Mouse (Mus musculus) lung, embryonic 14.5 days (tissue): ENCODE results near the gene Bmyc. TPM values are rescaled to one million over a fixed set of nuclear protein-coding genes. Genes with fewer than 3 reads are reported as not detected.
A peak's percentile ranks its signal among the peaks of the same experiment; 100 is the strongest.
"Not testable (repeated sequence)": the region's sequence is repeated elsewhere in the genome, so short reads cannot be mapped to it uniquely, and the experiment has no call there.

Source experiments
- ATAC-seq: fragments of 200-750 bp; cut with Nextera tagmentation; 2 replicates; pipeline ENCODE4 v1.8.0; 2017; ENCODE audit warnings: mild to moderate bottlenecking, moderate TSS enrichment, moderate library complexity; ENCODE audit not compliant: insufficient read depth
- DNase-seq: peaks from one replicate; pipeline ENCODE4 v3.0.0-alpha.2; 2015
- H3K27ac ChIP-seq: fragments of 300-500 bp; sonication (generic); 2 replicates; pipeline ENCODE4 v1.5.1; 2014; ENCODE audit warnings: low read depth, mild to moderate bottlenecking, moderate library complexity
- H3K27me3 ChIP-seq: fragments of 300-500 bp; sonication (generic); 2 replicates; pipeline ENCODE4 v1.6.1; 2014; ENCODE audit warnings: low read length, control low read depth; ENCODE audit not compliant: insufficient read depth
- H3K36me3 ChIP-seq: fragments of 300-500 bp; sonication (generic); 2 replicates; pipeline ENCODE4 v1.6.1; 2014; ENCODE audit warnings: control low read depth; ENCODE audit not compliant: insufficient read depth
- H3K4me1 ChIP-seq: fragments of 300-500 bp; sonication (generic); 2 replicates; pipeline ENCODE4 v1.6.1; 2014; ENCODE audit warnings: antibody characterized with exemption, control low read depth; ENCODE audit not compliant: insufficient read depth
- H3K4me2 ChIP-seq: fragments of 300-500 bp; sonication (generic); 2 replicates; pipeline ENCODE4 v1.6.1; 2014; ENCODE audit warnings: mild to moderate bottlenecking
- H3K4me3 ChIP-seq: fragments of 300-500 bp; sonication (generic); 2 replicates; pipeline ENCODE4 v1.5.1; 2014; ENCODE audit warnings: low read depth, low read length
- H3K9ac ChIP-seq: fragments of 300-500 bp; sonication (generic); 2 replicates; pipeline ENCODE4 v1.6.1; 2014
- H3K9me3 ChIP-seq: fragments of 300-500 bp; sonication (generic); 2 replicates; pipeline ENCODE4 v1.6.1; 2016; ENCODE audit warnings: low read depth, low read length, control low read depth
- CTCF ChIP-seq: IDR thresholded peaks from 2 replicates; pipeline ENCODE4 v1.5.1; 2016; ENCODE audit warnings: antibody characterized with exemption, low read depth
- WGBS: fragments of 180-500 bp; shearing (Covaris S2); extraction: QIAGEN DNeasy Blood & Tissue Kit; methylation state at CpG from one replicate; pipeline ENCODE4 v1.1.7; 2014; 5-methylcytosine and 5-hydroxymethylcytosine counted together
- polyA plus RNA-seq: library from polyadenylated mRNA; unstranded; fragments of >200 nt; fragmentation: Nextera tagmentation; extraction: Ambion mirVana; gene quantifications from 2 replicates; pipeline ENCODE4 v1.2.1, GENCODE M21; 2014

Gene Bmyc
- polyA plus RNA-seq, 1 experiment from 2014 or later, result 71.9 TPM

DNA sequence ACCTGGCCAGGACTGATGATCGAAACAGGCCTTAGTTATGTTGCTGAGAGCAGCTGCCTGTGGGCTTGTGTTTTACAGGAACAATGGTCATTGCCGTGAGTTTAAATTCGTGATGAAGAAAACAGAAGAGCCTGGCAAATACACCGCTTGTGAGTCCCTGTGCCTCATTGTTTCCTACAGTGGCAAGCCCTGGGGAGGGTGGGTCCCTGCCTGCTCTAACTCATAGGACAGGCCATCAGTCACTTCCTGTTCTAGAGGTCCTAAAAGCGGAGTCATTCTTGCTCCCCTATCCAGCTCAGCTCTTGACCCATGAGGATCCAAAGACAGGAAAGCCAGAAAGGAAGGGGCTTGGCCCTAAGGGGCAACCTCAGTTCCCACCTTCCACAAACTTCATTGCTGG lies 5.5 kb upstream of the Bmyc start:
- no peak overlapping the region for H3K9ac ChIP-seq
- H3K4me1 ChIP-seq, result no peaks in the 10 kb centered on the region
- H3K27me3 ChIP-seq, result no peaks in the 10 kb centered on the region
- no peak overlapping the region for H3K27ac ChIP-seq
- no peak overlapping the region for H3K4me3 ChIP-seq
- no peak overlapping the region for H3K4me2 ChIP-seq
- no peak for ATAC-seq
- DNase-seq, result no peak
- no peak for TF ChIP-seq CTCF
- no peaks in the 10 kb centered on the region for H3K36me3 ChIP-seq
- 74% methylated on average over 5 of the region's 5 CpGs for WGBS
- H3K9me3 ChIP-seq, result no peaks in the 10 kb centered on the region

DNA sequence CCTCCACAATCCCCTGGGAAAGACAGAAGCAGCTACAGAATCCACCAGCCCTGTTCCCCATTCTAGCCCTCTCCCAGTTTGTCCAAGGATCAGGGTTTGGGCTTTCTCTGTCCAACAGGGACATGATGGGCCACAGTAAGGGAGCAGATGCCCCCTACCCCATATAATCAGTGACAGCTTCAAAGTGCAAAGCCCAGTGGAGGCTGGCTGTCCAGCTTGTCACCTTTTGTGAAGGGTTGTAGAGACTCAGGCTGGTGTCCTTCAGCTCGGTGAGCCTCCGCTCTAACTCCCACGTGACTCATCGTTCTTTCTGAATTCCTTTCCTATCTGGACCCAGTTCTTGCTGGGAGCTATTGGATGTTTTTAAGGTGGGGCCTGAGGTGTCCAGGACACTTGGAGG lies 2.8 kb upstream of the Bmyc start:
- no peak overlapping the region for H3K27ac ChIP-seq
- WGBS, result 77% methylated on average over 4 of the region's 4 CpGs
- H3K36me3 ChIP-seq, result no peaks in the 10 kb centered on the region
- H3K9ac ChIP-seq, result no peak overlapping the region
- no peaks in the 10 kb centered on the region for H3K9me3 ChIP-seq
- H3K4me2 ChIP-seq, result no peak overlapping the region
- no peak for DNase-seq
- H3K27me3 ChIP-seq, result no peaks in the 10 kb centered on the region
- no peaks in the 10 kb centered on the region for H3K4me1 ChIP-seq
- no peak for TF ChIP-seq CTCF
- no peak for ATAC-seq
- no peak overlapping the region for H3K4me3 ChIP-seq

DNA sequence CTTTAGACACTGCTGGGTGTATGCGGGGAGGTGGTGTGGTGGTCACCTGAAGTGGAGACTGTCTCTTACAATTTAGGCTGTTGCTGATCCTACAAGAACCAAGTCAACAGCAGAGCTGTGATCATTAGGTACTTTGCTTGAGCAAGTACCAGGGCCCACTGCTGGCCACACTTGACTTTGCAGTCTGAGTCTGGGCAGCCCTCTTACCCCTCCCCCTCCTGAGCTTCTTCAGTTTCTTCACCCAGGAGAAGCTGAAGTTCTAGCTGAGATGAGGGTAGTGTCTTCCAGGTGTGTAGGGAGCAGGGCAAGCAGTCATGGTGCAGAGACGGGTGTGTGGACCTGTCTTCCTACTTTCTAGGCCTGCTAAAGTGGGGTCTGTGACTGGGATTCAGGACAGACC lies 1.6 kb downstream of the Bmyc start:
- H3K36me3 ChIP-seq, result no peaks in the 10 kb centered on the region
- H3K4me1 ChIP-seq, result no peaks in the 10 kb centered on the region
- no peak for ATAC-seq
- no peak overlapping the region for H3K9ac ChIP-seq
- peak; percentile 51 for TF ChIP-seq CTCF
- peak overlapping the region; percentile 9; the same call in 1 of the 2 replicates for H3K4me3 ChIP-seq
- H3K27ac ChIP-seq, result no peak overlapping the region
- H3K27me3 ChIP-seq, result no peaks in the 10 kb centered on the region
- peak; percentile 54 for DNase-seq
- 71% methylated on average over 2 of the region's 2 CpGs for WGBS
- no peaks in the 10 kb centered on the region for H3K9me3 ChIP-seq
- peak overlapping the region; percentile 46 for H3K4me2 ChIP-seq

DNA sequence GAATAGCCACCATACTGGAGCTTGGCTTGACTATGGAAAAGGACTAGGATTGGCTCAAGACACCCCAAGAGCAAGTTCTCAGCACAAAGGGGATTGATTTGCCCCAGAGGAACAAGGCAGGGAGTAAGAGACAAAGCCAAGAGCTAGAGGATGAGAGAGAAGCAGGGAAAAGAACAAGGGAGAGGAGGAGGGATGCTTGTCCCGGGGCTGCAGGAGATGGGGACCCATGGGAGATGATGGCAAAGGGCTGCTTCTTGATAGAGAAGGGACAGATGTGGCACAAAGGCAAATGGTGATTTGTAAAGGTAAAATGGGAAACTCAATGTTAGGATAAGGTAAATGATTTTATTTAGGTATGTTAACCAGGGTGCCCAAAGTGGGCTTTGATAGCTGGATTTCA lies 2.5 kb downstream of the Bmyc start:
- 89% methylated on average over 1 of the region's 1 CpGs for WGBS
- not testable (repeated sequence) for H3K27me3 ChIP-seq, H3K4me1 ChIP-seq, DNase-seq, H3K9ac ChIP-seq, H3K9me3 ChIP-seq, H3K27ac ChIP-seq, H3K36me3 ChIP-seq, ATAC-seq, H3K4me3 ChIP-seq, H3K4me2 ChIP-seq

DNA sequence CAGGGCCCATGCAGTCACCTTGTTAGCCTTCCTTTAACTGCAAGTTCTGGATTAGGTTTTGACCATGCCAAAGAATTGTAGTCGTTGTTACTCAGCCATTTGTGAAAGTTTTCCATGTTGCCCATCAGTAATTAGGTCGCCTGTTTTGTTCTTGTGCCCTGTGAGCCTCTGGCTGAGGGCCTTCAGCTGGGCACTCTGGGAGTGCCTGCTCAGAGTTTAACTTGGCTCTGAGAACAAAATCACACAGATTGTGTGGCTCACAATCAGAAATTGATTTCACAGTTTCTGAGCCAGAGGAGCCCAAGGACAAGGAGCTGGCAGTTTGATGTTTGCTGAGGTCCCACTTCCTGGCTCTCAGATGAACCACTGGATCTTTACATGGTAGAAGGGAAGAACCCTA lies 3.3 kb downstream of the Bmyc start:
- 61% methylated on average over 2 of the region's 2 CpGs for WGBS

DNA sequence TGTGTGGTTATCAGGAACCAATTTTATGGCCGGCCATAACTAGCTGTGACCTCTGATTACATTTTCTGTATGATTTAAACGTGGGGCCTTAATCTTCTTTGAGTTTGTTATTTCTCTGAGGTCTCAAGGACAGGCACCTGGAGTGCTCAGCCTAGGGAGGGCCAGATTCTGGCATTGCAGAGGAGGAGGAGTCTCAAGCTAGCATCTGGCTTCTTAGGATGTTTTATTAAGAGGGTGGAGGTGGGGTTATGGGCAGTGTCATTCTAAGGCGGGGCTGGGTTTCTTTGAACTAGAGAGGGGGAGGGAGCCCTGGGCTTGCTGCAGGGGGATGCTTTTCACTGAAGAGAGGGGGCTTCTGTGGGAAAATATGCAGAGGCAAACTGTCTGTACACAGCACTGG lies 5.1 kb downstream of the Bmyc start:
- not testable (repeated sequence) for H3K4me1 ChIP-seq, H3K4me2 ChIP-seq, H3K27ac ChIP-seq, H3K36me3 ChIP-seq, H3K9ac ChIP-seq, H3K4me3 ChIP-seq, DNase-seq, ATAC-seq, H3K27me3 ChIP-seq, H3K9me3 ChIP-seq
- 12% methylated on average over 3 of the region's 3 CpGs for WGBS

More for the DNA sequence above, 3.3 kb downstream of the Bmyc start:
- not testable (repeated sequence) for H3K4me1 ChIP-seq, DNase-seq, H3K27ac ChIP-seq, H3K4me2 ChIP-seq, H3K9me3 ChIP-seq, ATAC-seq, H3K4me3 ChIP-seq, H3K9ac ChIP-seq, H3K36me3 ChIP-seq, H3K27me3 ChIP-seq

DNA sequence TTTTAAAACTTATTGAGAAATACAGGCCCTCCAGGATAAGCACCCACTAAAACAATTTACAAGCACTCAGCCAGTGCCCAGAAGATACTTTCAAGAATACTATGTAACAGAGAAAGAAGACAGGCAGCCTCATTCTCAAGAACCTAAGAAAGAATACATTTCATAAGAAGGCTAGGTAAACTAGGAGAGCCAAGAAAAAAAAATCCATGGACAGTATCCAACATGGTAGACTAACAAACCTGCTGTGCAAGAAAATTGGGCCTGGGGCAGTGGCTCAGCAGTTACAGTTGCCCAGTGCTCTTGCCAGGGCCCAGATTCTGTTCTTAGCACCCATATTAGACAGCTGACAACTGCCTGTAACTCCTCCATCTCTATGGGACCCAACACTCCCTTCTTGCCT lies 10.7 kb downstream of the Bmyc start:
- Histone ChIP-seq H3K4me1 (no peaks in the 10 kb centered on the region), H3K36me3 (no peaks in the 10 kb centered on the region), H3K9me3 (no peaks in the 10 kb centered on the region), H3K4me3 (no peak overlapping the region), H3K27me3 (no peaks in the 10 kb centered on the region), H3K27ac (no peak overlapping the region), H3K9ac (no peak overlapping the region), H3K4me2 (no peak overlapping the region)
- ATAC-seq (no peak), DNase-seq (no peak)
- TF ChIP-seq CTCF, result no peak

DNA sequence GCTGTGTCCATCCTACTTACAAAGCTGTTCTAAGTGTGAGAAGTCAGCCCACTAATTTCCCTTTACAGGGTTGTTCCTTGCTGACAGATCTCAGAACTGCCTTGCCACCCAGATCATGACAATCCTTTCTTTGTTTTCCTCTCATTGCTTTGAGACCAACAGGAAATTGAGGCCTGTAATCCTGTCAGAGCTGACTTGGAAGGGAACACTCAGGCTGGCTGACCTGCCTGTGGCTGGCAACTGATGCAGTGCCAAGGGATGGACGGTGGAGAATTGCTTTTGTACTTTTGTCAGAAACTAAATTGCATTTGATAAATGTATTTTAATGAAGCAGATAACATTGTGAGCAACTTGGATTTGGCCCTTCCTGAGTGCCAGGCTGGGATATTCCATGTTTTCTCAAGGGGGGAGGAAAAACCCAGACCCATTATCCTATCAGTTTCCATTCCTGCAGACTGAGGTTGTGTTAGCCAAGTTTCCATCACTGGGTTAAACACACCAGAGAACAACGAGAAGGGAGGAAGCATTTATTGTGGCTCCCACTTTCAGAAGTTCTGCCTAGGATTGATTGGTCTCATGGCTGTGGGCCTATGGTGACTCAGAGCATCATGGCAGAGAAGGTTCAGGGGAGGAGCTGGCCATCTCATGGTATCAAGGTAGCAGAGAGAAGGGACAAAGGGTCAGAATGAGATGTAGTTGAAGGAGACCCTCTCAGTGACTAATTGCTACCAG lies 26.8 kb downstream of the Bmyc start:
- Histone ChIP-seq H3K4me2 (no peak overlapping the region), H3K4me3 (no peak overlapping the region), H3K36me3 (no peaks in the 10 kb centered on the region), H3K27me3 (no peaks in the 10 kb centered on the region), H3K27ac (no peak overlapping the region), H3K9me3 (no peaks in the 10 kb centered on the region), H3K9ac (no peak overlapping the region), H3K4me1 (no peaks in the 10 kb centered on the region)
- DNase-seq, result no peak
- WGBS, result 57% methylated on average over 2 of the region's 2 CpGs
- TF ChIP-seq CTCF, result no peak
- no peak for ATAC-seq

DNA sequence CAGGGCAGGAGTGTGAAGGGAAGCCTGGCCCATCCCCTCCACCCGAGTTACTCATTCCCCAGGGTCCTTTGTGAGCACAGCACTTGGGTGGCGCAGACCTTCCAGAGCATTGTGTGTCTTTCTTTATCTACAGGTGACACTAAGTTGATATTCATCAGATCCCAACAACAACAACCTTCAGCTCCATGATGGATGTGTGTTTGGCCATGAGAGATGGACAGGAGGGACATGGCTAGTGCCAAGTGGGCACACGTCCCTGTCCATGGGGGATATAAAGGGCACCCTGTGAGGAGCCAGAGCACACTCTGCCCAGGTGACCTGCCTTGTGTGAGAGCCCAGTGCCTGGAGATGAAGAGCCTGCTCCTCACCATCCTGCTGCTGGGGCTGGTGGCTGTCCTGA lies 30.2 kb downstream of the Bmyc start, which contains the start of gene Obp2b:
Gene Obp2b, plus strand, starts transcription at position 301 of the 400 bp plus-strand sequence.
- 41% methylated on average over 3 of the region's 3 CpGs for WGBS

More for the DNA sequence above, 30.2 kb downstream of the Bmyc start, which contains the start of gene Obp2b:
- H3K4me3 ChIP-seq, H3K4me1 ChIP-seq, DNase-seq, H3K4me2 ChIP-seq, H3K36me3 ChIP-seq, H3K27ac ChIP-seq, H3K9ac ChIP-seq, ATAC-seq, H3K9me3 ChIP-seq, H3K27me3 ChIP-seq: not testable (repeated sequence)
